Mouse (Mus musculus) forebrain, postnatal 0 days (tissue): Measurements from ENCODE around the gene Ube2o. TPM values are rescaled to one million over a fixed set of nuclear protein-coding genes. Genes with fewer than 3 reads are reported as not detected.

ENCODE experiments used
- ATAC-seq: fragments of 200-750 bp; cut with Nextera tagmentation; 2 replicates; pipeline ENCODE4 v1.8.0; 2017; ENCODE audit warnings: mild to moderate bottlenecking, moderate library complexity
- DNase-seq: peaks from one replicate; pipeline ENCODE4 v3.0.0-alpha.2; 2015
- H3K27ac ChIP-seq: fragments of 300-500 bp; sonication (generic); 2 replicates; pipeline ENCODE4 v1.5.1; 2014; ENCODE audit warnings: low read depth, mild to moderate bottlenecking, antibody characterized with exemption, low read length, moderate library complexity, mixed read lengths
- H3K27me3 ChIP-seq: fragments of 300-500 bp; sonication (generic); 2 replicates; pipeline ENCODE4 v1.6.1; 2014; ENCODE audit warnings: mild to moderate bottlenecking, low read length, mixed read lengths; ENCODE audit not compliant: insufficient read depth
- H3K36me3 ChIP-seq: fragments of 300-500 bp; sonication (generic); 2 replicates; pipeline ENCODE4 v1.6.1; 2014; ENCODE audit warnings: mild to moderate bottlenecking, moderate library complexity; ENCODE audit not compliant: insufficient read depth
- H3K4me1 ChIP-seq: fragments of 300-500 bp; sonication (generic); 2 replicates; pipeline ENCODE4 v1.6.1; 2014; ENCODE audit warnings: antibody characterized with exemption; ENCODE audit not compliant: insufficient read depth
- H3K4me2 ChIP-seq: fragments of 300-500 bp; sonication (generic); 2 replicates; pipeline ENCODE4 v1.6.1; 2014; ENCODE audit warnings: low read depth, mild to moderate bottlenecking, moderate library complexity
- H3K4me3 ChIP-seq: fragments of 300-500 bp; sonication (generic); 2 replicates; pipeline ENCODE4 v1.5.1; 2014; ENCODE audit warnings: low read depth, low read length, mixed read lengths
- H3K9ac ChIP-seq: fragments of 300-500 bp; sonication (generic); 2 replicates; pipeline ENCODE4 v1.6.1; 2014; ENCODE audit warnings: mild to moderate bottlenecking
- H3K9me3 ChIP-seq: fragments of 300-500 bp; sonication (generic); 2 replicates; pipeline ENCODE4 v1.6.1; 2016; ENCODE audit warnings: low read length
- CTCF ChIP-seq: sonication (generic); IDR thresholded peaks from 2 replicates; pipeline ENCODE4 v1.5.1; 2016; ENCODE audit warnings: antibody characterized with exemption, control low read depth, low read depth
- WGBS: fragments of 180-500 bp; shearing (Covaris S2); extraction: QIAGEN DNeasy Blood & Tissue Kit; methylation state at CpG from one replicate; pipeline ENCODE4 v1.1.7; 2014; 5-methylcytosine and 5-hydroxymethylcytosine counted together
- polyA plus RNA-seq: library from polyadenylated mRNA; unstranded; fragments of >200 nt; fragmentation: Nextera tagmentation; extraction: Ambion mirVana; gene quantifications from 2 replicates; pipeline ENCODE4 v1.2.1, GENCODE M21; 2015
- total RNA-seq: library from RNA; depleted of rRNA; stranded (reverse); fragments of >200 nt; gene quantifications from 2 replicates; pipeline ENCODE4 v1.2.3, GENCODE M21; 2014; rRNA removed

Ube2o gene
- total and polyA plus RNA-seq, 2 experiments from 2014 or later = 32.1 to 94.1 TPM

DNA sequence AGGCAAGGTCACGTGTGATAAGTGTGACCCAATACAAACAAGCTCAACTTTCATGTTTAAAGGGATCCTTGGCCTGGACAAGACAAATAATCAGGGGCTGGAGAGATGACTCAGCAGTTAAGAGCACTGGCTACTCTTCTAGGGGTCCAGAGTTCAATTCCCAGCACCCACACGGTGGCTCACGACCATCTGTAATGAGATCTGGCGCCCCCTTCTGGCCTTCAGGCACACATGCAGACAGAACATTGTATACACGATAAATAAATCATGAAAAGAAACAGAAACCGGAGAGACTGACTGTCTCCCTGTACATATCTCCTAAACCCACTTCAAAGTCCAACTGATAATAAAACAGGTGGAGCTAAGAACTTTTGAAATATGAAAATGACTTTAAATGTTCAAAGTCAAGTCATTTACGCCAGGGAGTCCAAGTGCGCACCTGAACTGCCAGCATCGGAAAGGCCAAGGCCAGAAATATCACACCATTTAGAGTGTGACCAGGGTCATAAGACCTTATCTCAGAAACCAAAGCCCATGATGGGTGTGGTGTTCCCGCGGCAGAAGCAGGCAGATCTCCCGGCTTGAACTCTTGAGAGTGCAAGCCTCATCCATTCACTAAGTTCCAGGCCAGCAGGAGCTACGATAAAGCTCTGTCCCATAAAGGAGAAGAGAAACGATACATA, 92.4 kb downstream of the Ube2o start:
- TF ChIP-seq CTCF = peak; percentile 52
- Histone ChIP-seq H3K4me1 (0 out of 2 replicates have a peak, but pooled peaks cover 6% of the 10 kb centered on the region), H3K27ac (0 out of 2 replicates have a peak overlapping the region, but pooled peaks have one; percentile 86), H3K27me3 (no peaks in the 10 kb centered on the region), H3K4me2 (peak overlapping the region; percentile 71), H3K9ac (peak overlapping the region; percentile 91), H3K4me3 (peak overlapping the region; percentile 85), H3K36me3 (peaks cover 34% of the 10 kb centered on the region), H3K9me3 (no peaks in the 10 kb centered on the region)
- WGBS = 68% methylated on average over 14 of the region's 14 CpGs
- DNase-seq = no peak
- ATAC-seq = no peak

GRCm38 (mm10) chr11:116488207-116488606, 93.0 kb downstream of the Ube2o start:
- Histone ChIP-seq H3K4me2 (no peak overlapping the region), H3K9ac (no peak overlapping the region), H3K4me3 (no peak overlapping the region), H3K36me3 (peaks cover 34% of the 10 kb centered on the region), H3K4me1 (0 out of 2 replicates have a peak, but pooled peaks cover 6% of the 10 kb centered on the region), H3K27ac (no peak overlapping the region), H3K27me3 (no peaks in the 10 kb centered on the region), H3K9me3 (no peaks in the 10 kb centered on the region)
- no peak for DNase-seq
- no peak for ATAC-seq
- TF ChIP-seq CTCF = no peak

Other genes starting within 250 kb of the Ube2o start
- gene Foxj1, start 246.0 kb downstream of the Ube2o start, total RNA-seq = 24.8 and 37.6 TPM in 2 replicates
- 15.7 and 19.9 TPM in 2 replicates for gene Foxj1, start 246.0 kb downstream of the Ube2o start, polyA plus RNA-seq
- gene Rnf157, start 168.4 kb downstream of the Ube2o start, total RNA-seq = 92.7 and 105 TPM in 2 replicates
- gene Rnf157, start 168.4 kb downstream of the Ube2o start, polyA plus RNA-seq = 47.3 and 56.7 TPM in 2 replicates
- 88.0 and 127 TPM in 2 replicates for gene Ubald2, start 147.4 kb downstream of the Ube2o start, total RNA-seq
- 50.6 and 68.5 TPM in 2 replicates for gene Ubald2, start 147.4 kb downstream of the Ube2o start, polyA plus RNA-seq
- gene Qrich2, start 115.2 kb downstream of the Ube2o start, total RNA-seq = not detected in 2 replicates
- gene Qrich2, start 115.2 kb downstream of the Ube2o start, polyA plus RNA-seq = not detected in 2 replicates
- 92.2 and 96.0 TPM in 2 replicates for gene Prpsap1, start 87.2 kb downstream of the Ube2o start, total RNA-seq
- gene Prpsap1, start 87.2 kb downstream of the Ube2o start, polyA plus RNA-seq = 143 and 158 TPM in 2 replicates
- gene Sphk1, start 50.5 kb downstream of the Ube2o start, total RNA-seq = 12.7 and 13.8 TPM in 2 replicates
- 8.7 and 10.2 TPM in 2 replicates for gene Sphk1, start 50.5 kb downstream of the Ube2o start, polyA plus RNA-seq
- 0.31 and 0.62 TPM in 2 replicates for gene Aanat, start 5.0 kb upstream of the Ube2o start, total RNA-seq
- gene Aanat, start 5.0 kb upstream of the Ube2o start, polyA plus RNA-seq = 0.88 and 0.89 TPM in 2 replicates
- gene Rhbdf2, start 45.6 kb upstream of the Ube2o start, total RNA-seq = 1.6 and 1.9 TPM in 2 replicates
- 0.75 and 0.97 TPM in 2 replicates for gene Rhbdf2, start 45.6 kb upstream of the Ube2o start, polyA plus RNA-seq
- 1.5 and 3.3 TPM in 2 replicates for gene Prcd, start 72.1 kb upstream of the Ube2o start, total RNA-seq
- 3.4 and 4.8 TPM in 2 replicates for gene Prcd, start 72.1 kb upstream of the Ube2o start, polyA plus RNA-seq
- 20.7 and 22.7 TPM in 2 replicates for gene Cygb, start 72.9 kb upstream of the Ube2o start, total RNA-seq
- 24.9 and 27.6 TPM in 2 replicates for gene Cygb, start 72.9 kb upstream of the Ube2o start, polyA plus RNA-seq
- not detected in 2 replicates for gene St6galnac1, start 194.1 kb upstream of the Ube2o start, total RNA-seq
- gene St6galnac1, start 194.1 kb upstream of the Ube2o start, polyA plus RNA-seq = not detected in 2 replicates
- 9.8 TPM in 2 replicates for gene Mxra7, start 246.6 kb upstream of the Ube2o start, total RNA-seq
- 11.7 and 16.0 TPM in 2 replicates for gene Mxra7, start 246.6 kb upstream of the Ube2o start, polyA plus RNA-seq